Mouse (Mus musculus) limb, embryonic 14.5 days (tissue): ENCODE measurements around the gene Gmpr. TPM values are rescaled to one million over a fixed set of nuclear protein-coding genes. Genes with fewer than 3 reads are reported as not detected.

Experiments used
- ATAC-seq: fragments of 200-750 bp; cut with Nextera tagmentation; 2 replicates; pipeline ENCODE4 v1.8.0; 2017; ENCODE audit warnings: low read depth, moderate number of reproducible peaks, moderate TSS enrichment; ENCODE audit not compliant: low FRiP score
- DNase-seq: peaks from one replicate; pipeline ENCODE4 v3.0.0-alpha.2; 2015; ENCODE audit warnings: low spot score
- H3K27ac ChIP-seq: fragments of 300-500 bp; sonication (generic); replicated peaks from 2 replicates; pipeline ENCODE4 v1.5.1; 2014; ENCODE audit warnings: low read depth, mild to moderate bottlenecking, low read length, moderate library complexity, mixed read lengths
- H3K27me3 ChIP-seq: fragments of 300-500 bp; sonication (generic); 2 replicates; pipeline ENCODE4 v1.6.1; 2014; ENCODE audit warnings: low read length, mixed read lengths; ENCODE audit not compliant: control insufficient read depth, insufficient read depth
- H3K36me3 ChIP-seq: fragments of 300-500 bp; sonication (generic); 2 replicates; pipeline ENCODE4 v1.6.1; 2014; ENCODE audit warnings: mild to moderate bottlenecking, low read length, moderate library complexity, mixed read lengths; ENCODE audit not compliant: control insufficient read depth, insufficient read depth
- H3K4me1 ChIP-seq: fragments of 300-500 bp; sonication (generic); 2 replicates; pipeline ENCODE4 v1.6.1; 2014; ENCODE audit warnings: antibody characterized with exemption, low read length, mixed read lengths; ENCODE audit not compliant: control insufficient read depth, insufficient read depth
- H3K4me2 ChIP-seq: fragments of 300-500 bp; sonication (generic); replicated peaks from 2 replicates; pipeline ENCODE4 v1.6.1; 2014; ENCODE audit warnings: low read depth, mild to moderate bottlenecking, low read length, moderate library complexity; ENCODE audit not compliant: severe bottlenecking
- H3K4me3 ChIP-seq: fragments of 300-500 bp; sonication (generic); replicated peaks from 2 replicates; pipeline ENCODE4 v1.5.1; 2014; ENCODE audit warnings: low read length
- H3K9ac ChIP-seq: fragments of 300-500 bp; sonication (generic); 2 replicates; pipeline ENCODE4 v1.6.1; 2014; ENCODE audit warnings: mild to moderate bottlenecking, low read depth, low read length, moderate library complexity; ENCODE audit not compliant: severe bottlenecking
- H3K9me3 ChIP-seq: fragments of 300-500 bp; sonication (generic); 2 replicates; pipeline ENCODE4 v1.6.1; 2016; ENCODE audit warnings: low read length; ENCODE audit not compliant: control insufficient read depth
- POLR2A ChIP-seq: fragments of 200-500 bp; IDR thresholded peaks from 2 replicates; pipeline ENCODE4 v1.8.0; 2012; ENCODE audit warnings: inconsistent platforms, mild to moderate bottlenecking, moderate library complexity, borderline replicate concordance; ENCODE audit not compliant: insufficient read depth, insufficient read length; ENCODE audit errors: extremely low read depth
- WGBS: fragments of 180-500 bp; shearing (Covaris S2); extraction: QIAGEN DNeasy Blood & Tissue Kit; methylation state at CpG from one replicate; pipeline ENCODE4 v1.1.7; 2014; 5-methylcytosine and 5-hydroxymethylcytosine counted together
- polyA plus RNA-seq, 2 experiments: library from polyadenylated mRNA; depleted of rRNA in 1 of 2; stranded (reverse) in 1 of 2; unstranded in 1 of 2; fragments of >200 nt; fragmentation: Nextera tagmentation in 1 of 2; extraction: Ambion mirVana in 1 of 2; gene quantifications; 2 replicates each; pipeline versions ENCODE4 v1.2.1 to v1.2.3; 2012 to 2014

Gmpr gene
- polyA plus RNA-seq, 2 experiments, result 21.3 to 36.8 TPM

DNA sequence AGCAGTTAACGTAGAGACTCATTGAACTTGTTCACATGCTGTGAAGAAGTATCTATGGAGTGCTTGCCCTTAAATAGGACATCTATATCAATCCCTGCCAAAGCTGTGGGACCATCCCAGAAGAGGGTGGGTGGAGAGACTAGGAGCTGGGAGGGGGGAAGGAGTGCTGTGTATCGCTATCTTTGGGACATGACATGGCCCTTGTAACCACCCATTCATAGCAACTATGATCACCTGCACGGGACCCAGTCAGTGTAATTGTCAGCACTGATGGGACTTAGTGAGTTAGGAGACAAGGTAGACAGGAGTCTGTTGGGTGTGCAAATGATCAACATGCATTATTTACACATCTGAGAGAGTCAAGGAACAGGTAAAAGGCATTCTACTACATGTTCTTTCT lies 52.0 kb downstream of the Gmpr start:
- 90% methylated on average over 3 of the region's 3 CpGs for WGBS
- no peak for DNase-seq
- H3K4me3 ChIP-seq, result no peak overlapping the region
- H3K4me2 ChIP-seq, result no peak overlapping the region
- H3K27me3 ChIP-seq, result no peaks in the 10 kb centered on the region
- H3K9me3 ChIP-seq, result no peaks in the 10 kb centered on the region
- no peaks in the 10 kb centered on the region for H3K4me1 ChIP-seq
- TF ChIP-seq POLR2A, result no peak
- H3K9ac ChIP-seq, result no peak overlapping the region
- ATAC-seq, result no peak
- no peaks in the 10 kb centered on the region for H3K36me3 ChIP-seq
- no peak overlapping the region for H3K27ac ChIP-seq

DNA sequence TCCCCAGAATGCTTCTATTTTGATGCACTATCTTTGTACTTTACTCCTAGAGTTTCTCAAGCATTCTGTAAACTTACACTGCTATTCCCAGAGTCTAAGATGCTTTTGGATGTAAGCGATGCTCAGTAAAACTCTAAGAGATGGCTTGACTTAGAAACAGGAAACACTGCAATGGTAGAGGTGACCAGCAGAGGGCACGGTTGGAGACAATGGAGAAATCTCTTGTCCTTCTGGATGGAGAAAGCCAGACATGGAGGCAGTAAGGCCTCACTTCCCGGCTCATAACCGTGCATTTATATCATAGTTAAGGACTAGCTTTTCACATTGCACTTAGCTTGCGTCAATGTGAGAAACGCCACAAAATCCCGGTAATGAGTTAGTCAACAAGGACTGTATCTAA lies 53.3 kb downstream of the Gmpr start:
- peak; percentile 34 for DNase-seq
- no peak for ATAC-seq
- 76% methylated on average over 7 of the region's 7 CpGs for WGBS

DNA sequence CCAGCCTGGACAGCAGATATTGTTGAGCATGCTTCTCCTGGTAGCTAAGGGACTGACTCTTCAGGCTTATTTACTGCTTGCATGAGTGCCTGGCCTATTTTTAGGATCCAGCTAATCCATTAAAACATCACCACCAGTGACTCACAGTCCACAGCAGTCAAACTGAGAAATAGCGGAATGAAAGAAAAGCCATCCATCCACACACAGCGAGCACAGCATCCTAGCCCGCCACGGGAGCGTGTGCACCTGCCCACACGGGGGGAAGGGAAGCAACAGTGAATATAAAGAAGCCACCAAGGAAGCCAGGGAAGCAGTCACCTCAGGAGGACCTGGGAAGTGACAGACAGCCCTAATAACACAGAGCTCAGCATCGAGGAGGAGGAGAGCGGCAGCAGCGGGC lies 54.8 kb downstream of the Gmpr start:
- no peak for TF ChIP-seq POLR2A
- 84% methylated on average over 9 of the region's 9 CpGs for WGBS
- Histone ChIP-seq H3K36me3 (peaks cover 7% of the 10 kb centered on the region; the same call in 1 of the 2 replicates), H3K27me3 (no peaks in the 10 kb centered on the region), H3K4me3 (no peak overlapping the region), H3K4me2 (no peak overlapping the region), H3K4me1 (no peaks in the 10 kb centered on the region), H3K9me3 (no peaks in the 10 kb centered on the region), H3K27ac (no peak overlapping the region), H3K9ac (no peak overlapping the region)
- DNase-seq (no peak), ATAC-seq (no peak)

More for the DNA sequence above, 53.3 kb downstream of the Gmpr start:
- no peaks in the 10 kb centered on the region for H3K27me3 ChIP-seq
- H3K9ac ChIP-seq, result no peak overlapping the region
- H3K4me2 ChIP-seq, result no peak overlapping the region
- no peaks in the 10 kb centered on the region for H3K36me3 ChIP-seq
- H3K9me3 ChIP-seq, result no peaks in the 10 kb centered on the region
- H3K4me3 ChIP-seq, result no peak overlapping the region
- H3K27ac ChIP-seq, result no peak overlapping the region
- no peak for TF ChIP-seq POLR2A
- no peaks in the 10 kb centered on the region for H3K4me1 ChIP-seq

DNA sequence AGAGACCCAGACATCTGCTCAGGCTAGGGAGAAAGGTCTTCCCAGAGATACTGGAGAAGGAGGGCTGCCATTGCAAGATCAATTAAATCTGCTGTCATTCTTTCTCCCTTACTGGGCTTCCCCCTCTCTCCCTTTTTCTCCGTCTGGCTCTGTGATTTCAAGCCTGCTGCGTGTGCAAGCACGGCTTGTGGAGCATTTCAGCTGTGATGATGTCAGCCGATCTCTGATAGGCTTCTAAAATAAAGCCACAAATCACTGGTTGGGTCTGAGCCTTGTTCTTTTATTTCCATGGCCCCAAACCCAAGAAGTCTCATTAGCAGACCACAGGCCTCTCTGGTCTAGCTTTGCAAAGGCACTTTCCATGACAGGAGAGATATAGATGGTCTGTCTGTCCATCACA lies 57.7 kb downstream of the Gmpr start:
- 54% methylated on average over 4 of the region's 4 CpGs for WGBS
- Histone ChIP-seq H3K27me3 (no peaks in the 10 kb centered on the region), H3K4me1 (no peaks in the 10 kb centered on the region), H3K4me2 (no peak overlapping the region), H3K27ac (no peak overlapping the region), H3K4me3 (no peak overlapping the region), H3K9me3 (no peaks in the 10 kb centered on the region), H3K36me3 (peaks cover 11% of the 10 kb centered on the region; the same call in 1 of the 2 replicates), H3K9ac (no peak overlapping the region)
- ATAC-seq (no peak), DNase-seq (no peak)
- TF ChIP-seq POLR2A, result no peak

DNA sequence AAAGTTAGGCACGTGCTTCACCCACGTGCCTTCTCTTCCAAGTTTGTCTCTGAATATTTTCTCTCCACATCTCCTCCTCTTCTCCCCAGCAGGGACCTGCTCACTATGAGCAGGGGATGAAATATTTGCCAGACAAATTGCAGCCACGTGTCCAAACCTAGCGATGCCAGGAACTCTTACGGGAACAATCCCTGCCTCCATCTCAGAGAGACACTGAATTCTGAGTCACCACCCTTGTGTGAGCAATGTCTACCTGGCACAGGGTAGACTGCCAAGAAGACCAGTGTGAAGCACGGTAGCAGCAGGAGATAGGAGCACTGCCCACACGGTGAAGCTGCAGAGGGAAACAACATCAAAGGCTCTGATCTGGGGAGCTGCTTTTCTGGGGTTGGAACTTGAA lies 62.7 kb downstream of the Gmpr start:
- WGBS, result 54% methylated on average over 7 of the region's 7 CpGs
- TF ChIP-seq POLR2A, result no peak
- H3K36me3 ChIP-seq, result peaks cover 11% of the 10 kb centered on the region; the same call in 1 of the 2 replicates
- H3K4me3 ChIP-seq, result no peak overlapping the region
- DNase-seq (no peak), ATAC-seq (no peak)
- H3K27me3 ChIP-seq, result no peaks in the 10 kb centered on the region
- H3K4me2 ChIP-seq, result no peak overlapping the region
- no peak overlapping the region for H3K9ac ChIP-seq
- no peaks in the 10 kb centered on the region for H3K4me1 ChIP-seq
- H3K9me3 ChIP-seq, result no peaks in the 10 kb centered on the region
- no peak overlapping the region for H3K27ac ChIP-seq

DNA sequence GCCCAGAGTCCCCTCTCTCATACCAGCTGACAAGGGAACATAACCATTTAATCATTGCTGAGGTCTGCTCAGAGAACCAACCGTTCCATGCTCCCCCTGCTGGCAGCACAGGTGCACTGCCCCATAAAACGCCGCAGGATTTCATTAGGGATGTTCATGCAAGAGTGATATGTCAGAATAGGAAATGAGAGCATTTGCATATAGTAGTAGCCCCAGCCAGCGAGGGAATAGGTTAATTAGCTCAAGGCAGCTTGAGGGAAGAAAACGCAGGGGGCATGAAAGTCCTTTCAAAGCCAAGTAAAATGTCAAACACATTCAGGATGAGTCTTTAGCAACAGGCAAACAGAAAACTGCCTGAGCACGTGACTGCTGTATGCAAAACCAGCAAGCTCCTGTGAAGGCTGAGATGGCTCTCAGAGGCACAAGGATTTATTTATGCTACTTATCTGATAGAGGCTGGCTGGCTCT lies 64.6 kb downstream of the Gmpr start:
- Histone ChIP-seq H3K27ac (no peak overlapping the region), H3K27me3 (no peaks in the 10 kb centered on the region), H3K4me2 (no peak overlapping the region), H3K9me3 (no peaks in the 10 kb centered on the region), H3K4me1 (peaks cover 8% of the 10 kb centered on the region), H3K9ac (no peak overlapping the region), H3K4me3 (no peak overlapping the region), H3K36me3 (peaks cover 6% of the 10 kb centered on the region; the same call in 1 of the 2 replicates)
- peak; percentile 58; the same call in 1 of the 2 replicates for ATAC-seq
- peak; percentile 75 for DNase-seq
- WGBS, result 2% methylated on average over 6 of the region's 6 CpGs
- TF ChIP-seq POLR2A, result no peak
